Mouse (Mus musculus) intestine, postnatal 0 days (tissue): Measurements from ENCODE around the gene Pdzd7. TPM values are rescaled to one million over a fixed set of nuclear protein-coding genes. Genes with fewer than 3 reads are reported as not detected.

Experiments used
- ATAC-seq: fragments of 200-750 bp; cut with Nextera tagmentation; 2 replicates; pipeline ENCODE4 v1.8.0; 2017; ENCODE audit warnings: mild to moderate bottlenecking, moderate TSS enrichment, moderate library complexity
- H3K27ac ChIP-seq: fragments of 300-500 bp; sonication (generic); 2 replicates; pipeline ENCODE4 v1.5.1; 2014; ENCODE audit warnings: mild to moderate bottlenecking, low read depth, low read length, moderate library complexity
- H3K27me3 ChIP-seq: fragments of 300-500 bp; sonication (generic); replicated peaks from 2 replicates; pipeline ENCODE4 v1.6.1; 2014; ENCODE audit warnings: low read length, mixed read lengths; ENCODE audit not compliant: control insufficient read depth, insufficient read depth
- H3K36me3 ChIP-seq: fragments of 300-500 bp; sonication (generic); 2 replicates; pipeline ENCODE4 v1.6.1; 2014; ENCODE audit warnings: mild to moderate bottlenecking, moderate library complexity; ENCODE audit not compliant: control insufficient read depth, insufficient read depth
- H3K4me1 ChIP-seq: fragments of 300-500 bp; sonication (generic); replicated peaks from 2 replicates; pipeline ENCODE4 v1.6.1; 2014; ENCODE audit warnings: antibody characterized with exemption, low read length, mixed read lengths; ENCODE audit not compliant: control insufficient read depth, insufficient read depth
- H3K4me2 ChIP-seq: fragments of 300-500 bp; sonication (generic); replicated peaks from 2 replicates; pipeline ENCODE4 v1.6.1; 2014; ENCODE audit warnings: low read depth, mild to moderate bottlenecking, moderate library complexity
- H3K4me3 ChIP-seq: fragments of 300-500 bp; sonication (generic); 2 replicates; pipeline ENCODE4 v1.5.1; 2014; ENCODE audit warnings: low read depth, low read length
- H3K9ac ChIP-seq: fragments of 300-500 bp; sonication (generic); 2 replicates; pipeline ENCODE4 v1.6.1; 2014; ENCODE audit warnings: mild to moderate bottlenecking, low read depth, low read length
- H3K9me3 ChIP-seq: fragments of 300-500 bp; sonication (generic); 2 replicates; pipeline ENCODE4 v1.6.1; 2016; ENCODE audit warnings: mixed run types; ENCODE audit not compliant: control insufficient read depth
- CTCF ChIP-seq: sonication (generic); IDR thresholded peaks from 2 replicates; pipeline ENCODE4 v1.5.1; 2016; ENCODE audit warnings: low read depth, mild to moderate bottlenecking, control low read depth, antibody characterized with exemption, moderate library complexity
- WGBS: fragments of 180-500 bp; shearing (Covaris S2); extraction: QIAGEN DNeasy Blood & Tissue Kit; methylation state at CpG from one replicate; pipeline ENCODE4 v1.1.7; 2014; 5-methylcytosine and 5-hydroxymethylcytosine counted together
- polyA plus RNA-seq: library from polyadenylated mRNA; unstranded; fragments of >200 nt; fragmentation: Nextera tagmentation; extraction: Ambion mirVana; gene quantifications from 2 replicates; pipeline ENCODE4 v1.2.1, GENCODE M21; 2015

Pdzd7 gene
- polyA plus RNA-seq, 1 experiment from 2014 or later = 0.22 TPM

GRCm38 (mm10) chr19:45058113-45058839 lies 12.8 kb upstream of the Pdzd7 start:
- under 1% methylated on average over 34 of the region's 34 CpGs for WGBS
- Histone ChIP-seq H3K36me3 (peaks cover 10% of the 10 kb centered on the region; the same call in 1 of the 2 replicates), H3K9ac (peak overlapping the region; percentile 51), H3K4me3 (peak overlapping the region; percentile 59), H3K27me3 (no peaks in the 10 kb centered on the region), H3K4me1 (no peaks in the 10 kb centered on the region; the same call in 1 of the 2 replicates), H3K27ac (peak overlapping the region; percentile 95), H3K9me3 (no peaks in the 10 kb centered on the region), H3K4me2 (peak overlapping the region; percentile 80)
- ATAC-seq = peak; percentile 87
- TF ChIP-seq CTCF = no peak

GRCm38 (mm10) chr19:45057724-45058112 lies 12.2 kb upstream of the Pdzd7 start:
- H3K4me2 ChIP-seq = peak overlapping the region; percentile 80
- H3K27ac ChIP-seq = peak overlapping the region; percentile 95
- no peak for TF ChIP-seq CTCF
- peaks cover 16% of the 10 kb centered on the region for H3K36me3 ChIP-seq
- 28% methylated on average over 7 of the region's 7 CpGs for WGBS
- no peak for ATAC-seq
- no peaks in the 10 kb centered on the region for H3K27me3 ChIP-seq
- H3K4me3 ChIP-seq = peak overlapping the region; percentile 59
- no peaks in the 10 kb centered on the region for H3K9me3 ChIP-seq
- peak overlapping the region; percentile 51; the same call in 1 of the 2 replicates for H3K9ac ChIP-seq
- H3K4me1 ChIP-seq = no peaks in the 10 kb centered on the region; the same call in 1 of the 2 replicates

GRCm38 (mm10) chr19:45056908-45057698 lies 11.6 kb upstream of the Pdzd7 start:
- Histone ChIP-seq H3K27me3 (no peaks in the 10 kb centered on the region), H3K4me1 (no peaks in the 10 kb centered on the region; the same call in 1 of the 2 replicates), H3K36me3 (peaks cover 17% of the 10 kb centered on the region), H3K9ac (no peak overlapping the region; the same call in 1 of the 2 replicates), H3K27ac (peak overlapping the region; percentile 95), H3K4me2 (peak overlapping the region; percentile 80), H3K4me3 (peak overlapping the region; percentile 59), H3K9me3 (no peaks in the 10 kb centered on the region)
- WGBS = 60% methylated on average over 7 of the region's 7 CpGs
- ATAC-seq = no peak
- no peak for TF ChIP-seq CTCF

GRCm38 (mm10) chr19:45056364-45056763 lies 10.8 kb upstream of the Pdzd7 start:
- Histone ChIP-seq H3K27ac (no peak overlapping the region), H3K9me3 (no peaks in the 10 kb centered on the region), H3K4me3 (no peak overlapping the region), H3K9ac (no peak overlapping the region), H3K4me1 (no peaks in the 10 kb centered on the region; the same call in 1 of the 2 replicates), H3K4me2 (no peak overlapping the region), H3K27me3 (no peaks in the 10 kb centered on the region), H3K36me3 (peaks cover 17% of the 10 kb centered on the region)
- no peak for ATAC-seq
- 42% methylated on average over 4 of the region's 4 CpGs for WGBS
- TF ChIP-seq CTCF = peak; percentile 77

- no peak overlapping the region for H3K4me3 ChIP-seq
- no peak overlapping the region for H3K4me2 ChIP-seq
- ATAC-seq = no peak
- 82% methylated on average over 6 of the region's 6 CpGs for WGBS
- H3K36me3 ChIP-seq = peaks cover 24% of the 10 kb centered on the region
- no peak overlapping the region for H3K9ac ChIP-seq
- H3K27ac ChIP-seq = no peak overlapping the region
- TF ChIP-seq CTCF = no peak
- no peaks in the 10 kb centered on the region for H3K27me3 ChIP-seq
- no peaks in the 10 kb centered on the region for H3K9me3 ChIP-seq
- H3K4me1 ChIP-seq = no peaks in the 10 kb centered on the region; the same call in 1 of the 2 replicates
Observed at GRCm38 (mm10) chr19:45054892-45055690, 9.6 kb upstream of the Pdzd7 start.
